Mouse (Mus musculus) cerebellum, postnatal 14 days (tissue): Measurements from ENCODE around the gene Ppm1h.

Experiments
- DNase-seq, 2 experiments: peaks; one replicate each; pipeline ENCODE4 v3.0.0; 2021; ENCODE audit warnings: mixed read lengths in 2 of 2

Gene Ppm1h

GRCm38 (mm10) chr10:122770987-122771386 lies 92.4 kb downstream of the Ppm1h start:
- no peak for DNase-seq

DNA sequence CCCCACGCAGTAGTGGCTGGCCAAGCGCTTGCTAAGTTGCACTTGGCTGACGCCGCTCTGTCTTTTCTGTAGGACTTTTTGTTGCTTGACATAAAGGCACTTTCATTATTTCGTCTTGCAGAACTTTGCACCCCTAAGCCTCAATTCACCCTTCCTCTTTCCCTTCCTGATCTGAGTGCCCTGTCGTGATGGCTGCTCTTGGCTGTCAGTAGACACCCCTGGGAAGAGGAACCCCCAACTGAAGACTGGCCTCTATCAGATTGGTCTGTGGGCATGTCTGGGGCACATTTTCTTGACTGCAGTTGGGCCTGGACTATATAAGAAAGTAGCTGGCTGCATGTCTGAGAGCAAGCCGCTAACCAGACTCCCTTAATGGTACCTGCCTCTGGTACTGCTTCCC lies 95.6 kb downstream of the Ppm1h start:
- no peak for DNase-seq

DNA sequence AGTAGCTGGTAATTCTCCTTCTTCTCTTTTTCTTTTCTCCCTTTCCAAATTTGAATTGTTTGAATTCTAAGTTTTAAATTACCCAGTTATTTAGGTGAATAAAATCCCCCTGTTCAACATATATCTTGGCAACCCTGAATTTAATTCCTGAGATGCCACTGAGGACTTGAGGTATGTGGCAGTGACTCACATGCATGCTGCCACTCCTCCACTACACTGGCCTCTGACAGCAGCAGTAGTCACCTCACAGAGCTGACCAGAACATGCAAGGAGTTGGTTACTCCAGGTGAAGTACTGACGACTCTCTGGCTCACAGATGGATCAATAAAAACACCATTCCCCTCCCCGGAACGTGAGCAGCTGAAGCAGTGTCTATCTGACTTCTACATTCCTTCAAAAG lies 98.9 kb downstream of the Ppm1h start:
- no peak for DNase-seq

DNA sequence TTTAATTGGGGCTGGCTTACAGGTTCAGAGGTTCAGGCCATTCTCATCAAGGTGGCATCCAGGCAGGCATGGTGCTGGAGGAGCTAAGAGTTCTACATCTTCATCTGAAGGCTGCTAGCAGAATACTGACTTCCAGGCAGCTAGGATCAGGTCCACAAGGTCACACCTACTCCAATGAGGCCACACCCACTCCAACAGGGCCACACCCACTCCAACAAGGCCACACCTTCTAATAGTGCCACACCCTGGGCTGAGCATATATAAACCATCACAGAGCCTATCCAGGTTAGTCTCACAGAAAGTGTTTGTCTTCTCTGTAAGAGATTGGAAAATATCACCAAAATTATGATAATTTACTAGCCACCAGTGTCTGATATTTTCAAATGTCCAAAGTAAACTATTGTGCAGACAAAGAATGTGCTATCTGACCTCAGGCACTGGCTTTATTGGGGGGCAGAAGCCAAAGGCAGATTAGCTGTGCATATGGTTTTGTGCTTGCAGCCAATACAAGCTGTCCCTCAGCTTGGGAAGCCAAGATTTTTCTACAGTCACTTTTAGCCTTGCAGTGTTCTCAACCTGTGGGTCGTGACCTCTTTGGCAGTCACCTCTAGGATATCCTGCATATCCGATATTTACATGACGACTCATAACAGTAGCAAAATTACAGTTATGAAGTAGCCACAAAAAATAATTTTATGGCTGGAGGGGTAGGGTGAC lies 99.5 kb downstream of the Ppm1h start:
- DNase-seq: peak; percentile 27 to 58

- no peak for DNase-seq
Observed at GRCm38 (mm10) chr10:122779351-122779750, 100.8 kb downstream of the Ppm1h start.

- peak; percentile 74 to 86 for DNase-seq
Observed at GRCm38 (mm10) chr10:122782755-122783154, 104.2 kb downstream of the Ppm1h start.

GRCm38 (mm10) chr10:122789648-122790170 lies 111.1 kb downstream of the Ppm1h start:
- peak; percentile 45 to 48 for DNase-seq

DNA sequence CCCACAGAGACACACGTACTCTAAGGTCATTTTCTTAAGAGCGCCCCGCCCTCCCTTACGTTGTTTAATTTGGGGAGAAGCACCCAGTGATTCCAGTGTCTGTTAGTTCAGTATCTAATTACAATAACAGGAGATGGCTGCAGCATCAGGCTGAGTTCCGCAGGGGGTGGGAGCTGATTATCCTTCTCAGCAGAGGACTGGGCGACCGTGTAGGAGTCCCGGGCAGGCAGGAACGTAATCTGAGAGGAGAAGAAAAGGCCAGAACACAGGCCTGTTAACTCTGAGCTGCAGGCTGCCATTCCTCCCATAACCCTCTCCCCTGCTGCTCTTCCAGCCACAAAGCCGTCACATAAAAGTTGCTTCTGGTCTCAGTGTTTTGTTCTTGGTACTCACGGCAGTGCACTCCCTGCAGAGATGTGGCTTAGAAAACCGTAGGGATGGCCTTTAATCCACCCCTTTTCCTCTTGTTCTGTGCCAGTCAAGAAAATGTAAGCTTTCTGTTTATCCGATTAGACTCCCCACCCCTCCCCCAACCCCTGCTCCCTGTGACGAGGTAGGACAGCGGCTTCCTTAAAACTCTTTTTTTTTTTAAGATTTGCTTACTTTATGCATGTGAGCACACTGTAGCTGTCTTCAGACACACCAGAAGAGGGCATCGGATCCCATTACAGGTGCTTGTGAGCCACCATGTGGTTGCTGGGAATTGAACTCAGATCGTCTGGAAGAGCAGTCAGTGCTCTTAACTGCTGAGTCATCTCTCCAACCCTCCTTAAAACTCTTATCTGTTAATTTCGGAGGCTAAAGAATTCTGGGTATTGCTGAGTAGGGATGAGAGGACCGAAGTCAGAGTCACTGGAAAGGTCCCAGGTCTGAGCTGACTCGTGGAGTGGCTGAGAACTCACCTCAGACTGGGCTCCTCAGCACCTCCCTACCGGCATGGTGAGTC lies 113.7 kb downstream of the Ppm1h start:
- no peak for DNase-seq

DNA sequence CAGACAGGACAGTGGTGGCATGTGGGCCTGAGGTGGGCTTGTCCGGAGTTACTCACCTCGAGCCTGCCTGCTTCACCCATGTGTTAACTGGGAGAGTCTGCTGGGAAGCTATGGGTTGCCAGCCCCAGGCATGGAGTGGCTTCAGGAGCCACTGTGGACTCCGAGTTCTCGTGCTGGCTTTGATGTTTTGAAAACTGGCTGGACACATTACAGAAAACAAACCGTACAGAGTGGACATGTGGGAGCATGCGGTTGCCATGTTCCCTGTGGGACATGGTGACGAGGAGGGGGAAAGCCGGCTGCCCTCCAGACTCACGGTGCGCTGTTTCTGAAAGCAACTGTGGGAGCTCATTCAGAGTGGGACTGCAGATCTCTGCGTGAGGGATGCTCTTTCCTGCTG lies 114.6 kb downstream of the Ppm1h start:
- peak in 1 of 2 experiments; percentile 48 for DNase-seq

GRCm38 (mm10) chr10:122794187-122794850 lies 115.8 kb downstream of the Ppm1h start:
- DNase-seq: peak; percentile 87 to 90

DNA sequence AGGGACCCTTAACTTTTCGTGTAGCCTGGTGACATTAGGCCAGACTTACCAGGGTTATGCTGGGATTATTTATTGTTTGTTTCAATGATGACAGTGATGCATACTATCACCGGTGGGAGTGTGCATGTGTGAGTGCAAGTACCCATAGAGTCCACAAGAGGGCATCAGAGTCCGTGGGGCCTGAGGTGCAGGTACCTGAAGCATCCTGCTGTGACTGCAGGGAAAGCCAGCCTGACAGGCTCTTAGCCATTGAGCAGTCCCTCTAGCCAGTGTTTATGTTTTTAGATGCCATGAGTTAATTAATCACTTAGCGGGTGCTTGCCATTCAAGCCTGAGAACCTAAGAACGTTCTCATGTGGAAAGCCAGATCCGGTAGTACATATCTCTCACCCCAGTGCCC lies 119.4 kb downstream of the Ppm1h start:
- no peak for DNase-seq

GRCm38 (mm10) chr10:122800003-122800731 lies 121.6 kb downstream of the Ppm1h start:
- no peak for DNase-seq

DNA sequence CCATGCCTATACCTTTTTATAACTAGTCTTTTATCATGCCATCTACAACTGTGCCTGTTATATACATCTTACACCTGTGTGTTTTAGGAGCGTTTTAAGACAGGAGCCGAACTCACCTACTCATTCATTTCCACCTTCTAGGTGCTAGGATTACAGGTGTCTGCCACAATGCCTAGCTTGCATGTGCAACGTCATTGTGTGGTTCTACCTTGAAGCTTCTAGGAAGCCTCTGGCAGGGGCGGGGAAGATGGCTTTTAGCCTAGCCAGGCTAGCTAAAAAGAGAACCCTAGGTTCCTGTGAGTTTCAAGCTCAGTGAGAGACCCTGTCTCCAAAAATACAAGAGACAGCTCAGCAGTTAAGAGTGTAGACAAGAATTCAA lies 122.2 kb downstream of the Ppm1h start:
- DNase-seq: no peak

DNA sequence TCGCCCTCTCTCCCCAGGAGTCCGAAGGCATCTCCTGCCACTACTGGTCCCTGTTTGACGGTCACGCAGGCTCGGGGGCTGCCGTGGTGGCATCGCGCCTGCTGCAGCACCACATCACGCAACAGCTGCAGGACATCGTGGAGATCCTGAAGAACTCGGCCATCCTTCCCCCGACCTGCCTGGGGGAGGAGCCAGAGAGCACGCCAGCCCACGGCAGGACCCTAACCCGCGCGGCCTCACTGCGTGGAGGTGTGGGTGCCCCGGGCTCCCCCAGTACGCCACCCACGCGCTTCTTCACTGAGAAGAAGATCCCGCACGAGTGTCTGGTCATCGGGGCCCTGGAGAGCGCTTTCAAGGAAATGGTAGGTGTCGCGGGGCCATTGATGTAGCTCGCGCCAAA lies 123.7 kb downstream of the Ppm1h start:
- DNase-seq: no peak

DNA sequence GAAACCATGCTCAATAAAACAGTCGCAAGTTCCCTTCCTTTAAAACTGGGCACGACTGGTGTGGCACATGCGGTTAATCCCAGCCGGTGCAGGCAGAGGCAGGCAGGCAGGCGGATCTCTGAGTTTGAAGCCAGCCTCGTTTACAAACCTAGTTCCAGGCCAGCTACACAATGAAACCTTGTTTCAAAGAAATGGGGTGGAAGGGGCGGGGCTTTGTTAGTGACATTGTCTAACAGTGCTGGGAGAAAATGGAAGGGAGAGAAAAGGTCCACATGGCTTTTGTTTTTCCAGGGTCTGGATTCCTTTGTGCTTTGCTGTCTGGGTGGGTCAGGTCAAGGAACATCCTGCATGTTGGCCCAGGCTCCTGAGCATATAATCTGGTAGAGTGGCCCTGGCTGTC lies 124.3 kb downstream of the Ppm1h start:
- no peak for DNase-seq

DNA sequence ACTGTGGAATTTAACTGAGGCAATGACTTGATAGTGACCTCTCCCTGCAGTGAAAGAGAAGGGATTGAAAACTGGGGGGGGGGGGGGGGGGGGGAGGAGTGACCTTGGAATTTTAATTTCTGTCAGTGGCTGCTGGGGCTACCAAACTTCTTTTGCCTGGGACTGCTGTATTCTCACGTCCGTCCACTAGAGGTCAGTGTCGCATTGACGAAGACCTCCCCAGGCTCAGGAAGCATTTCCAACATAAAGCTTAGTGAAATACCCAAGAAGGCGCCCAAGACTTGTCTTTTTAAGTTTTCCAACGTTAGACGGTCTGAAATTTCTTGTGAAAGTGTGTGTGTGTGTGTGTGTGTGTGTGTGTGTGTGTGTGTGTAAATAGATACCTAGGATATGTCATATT lies 125.3 kb downstream of the Ppm1h start:
- DNase-seq: peak; percentile 87 to 92

GRCm38 (mm10) chr10:122805866-122806265 lies 127.3 kb downstream of the Ppm1h start:
- DNase-seq: no peak

DNA sequence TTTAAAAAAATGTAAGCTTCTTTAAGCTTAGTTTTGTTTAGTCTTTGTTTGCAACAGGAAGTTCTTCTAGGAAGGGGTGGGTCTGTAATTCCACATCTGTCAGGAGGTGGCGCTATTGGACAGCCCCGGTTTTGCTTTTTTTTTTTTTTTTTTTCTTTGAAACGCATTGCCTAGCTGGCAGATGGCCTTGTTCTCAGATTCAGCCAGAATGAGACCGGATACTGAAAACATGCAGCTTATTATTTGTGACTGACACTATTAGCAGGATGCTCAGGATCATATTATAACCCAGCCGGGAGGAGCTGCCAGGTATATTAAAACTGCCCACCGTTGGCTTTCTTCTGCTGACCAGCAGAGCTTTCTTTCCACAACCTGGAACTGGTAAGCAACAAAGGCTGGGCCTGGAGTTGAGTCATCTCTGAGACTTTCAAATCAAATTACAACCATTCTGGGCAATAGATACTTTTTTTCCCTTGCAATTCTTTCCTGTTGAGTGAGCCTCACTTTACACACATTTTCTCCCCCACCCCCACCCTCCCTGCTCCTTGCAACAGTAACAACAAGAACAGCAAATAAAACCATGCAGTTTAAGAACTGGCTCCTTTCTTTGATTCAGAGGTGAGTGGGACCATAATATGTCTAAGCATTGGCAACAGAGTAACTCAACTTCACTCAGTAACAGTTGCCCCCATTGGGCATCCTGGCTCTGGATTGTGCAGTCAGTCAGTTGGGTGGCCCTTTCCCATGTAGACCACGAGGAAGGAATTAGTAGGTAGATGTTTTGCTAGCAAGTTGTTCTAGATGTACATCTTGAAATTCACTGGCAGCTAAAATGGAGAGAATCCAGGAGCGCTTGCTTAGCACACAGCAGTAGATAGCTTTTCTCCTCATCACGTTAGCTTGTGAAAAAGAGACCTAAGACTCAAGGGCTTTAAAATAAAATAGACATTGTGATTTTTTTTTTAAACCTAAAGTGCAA lies 128.9 kb downstream of the Ppm1h start:
- DNase-seq: peak; percentile 92

- DNase-seq: no peak
Observed at GRCm38 (mm10) chr10:122808186-122808585, 129.6 kb downstream of the Ppm1h start.

DNA sequence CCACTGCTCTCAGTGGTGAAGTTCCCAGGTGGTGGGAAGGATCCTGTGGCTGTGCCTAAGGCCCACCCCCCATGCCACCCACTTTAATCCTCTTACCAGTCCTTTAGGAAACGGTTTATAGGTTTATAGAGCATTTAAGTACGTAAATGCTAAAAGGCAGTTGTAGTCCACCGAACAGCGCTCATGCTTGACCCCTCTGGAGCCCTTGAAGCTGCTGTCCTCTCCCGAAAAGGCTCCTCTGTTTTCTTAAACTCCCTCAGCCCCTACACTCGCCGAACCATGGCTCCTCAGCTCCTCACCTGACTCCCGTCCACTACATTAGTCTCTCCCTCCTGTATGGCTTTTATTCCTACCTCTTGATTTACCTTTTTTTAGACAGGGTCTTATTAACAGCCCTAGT lies 131.3 kb downstream of the Ppm1h start:
- DNase-seq: no peak

DNA sequence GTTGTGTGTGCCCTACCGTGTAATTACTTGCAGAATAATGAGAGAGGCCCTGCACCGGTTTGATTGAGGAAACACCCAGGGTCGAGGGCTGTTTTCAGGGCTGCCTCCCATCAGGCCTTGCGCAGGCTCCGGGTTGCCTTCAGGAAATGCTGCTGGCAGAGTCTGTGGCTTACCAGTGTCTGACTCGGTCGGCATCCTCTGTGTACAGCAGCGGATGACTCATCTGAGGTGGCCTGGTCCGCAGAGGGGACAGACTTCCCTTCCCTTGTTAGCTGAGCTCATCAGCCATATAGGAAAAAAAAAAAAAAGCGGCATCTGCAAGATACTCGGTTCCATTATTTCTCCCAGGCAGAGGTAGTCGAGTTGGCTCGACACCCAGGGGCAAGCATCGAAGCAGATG lies 136.5 kb downstream of the Ppm1h start:
- peak; percentile 56 to 60 for DNase-seq
